Mouse (Mus musculus) hindbrain, embryonic 16.5 days (tissue): ENCODE data around the gene Iqschfp. TPM values are rescaled to one million over a fixed set of nuclear protein-coding genes. Genes with fewer than 3 reads are reported as not detected.

Experiments used
- polyA plus RNA-seq: library from polyadenylated mRNA; unstranded; fragments of >200 nt; fragmentation: Nextera tagmentation; extraction: Ambion mirVana; gene quantifications from 2 replicates; pipeline ENCODE4 v1.2.1, GENCODE M21; 2015

The Iqschfp gene
- polyA plus RNA-seq, 1 experiment from 2014 or later: 4.8 TPM

Other genes starting within 250 kb of the Iqschfp start
- 0.61 and 1.2 TPM in 2 replicates for gene Iqcj, start within 50 bp of the Iqschfp start, polyA plus RNA-seq
- gene Schip1, start 172.6 kb downstream of the Iqschfp start, polyA plus RNA-seq: 148 and 157 TPM in 2 replicates